Mouse (Mus musculus) NIH3T3 (cell line): ENCODE results near the gene Prss57.

Source experiments
- DNase-seq: peaks from one replicate; pipeline ENCODE4 v3.0.0-alpha.2; 2012; ENCODE audit warnings: low read depth

Gene Prss57

DNA sequence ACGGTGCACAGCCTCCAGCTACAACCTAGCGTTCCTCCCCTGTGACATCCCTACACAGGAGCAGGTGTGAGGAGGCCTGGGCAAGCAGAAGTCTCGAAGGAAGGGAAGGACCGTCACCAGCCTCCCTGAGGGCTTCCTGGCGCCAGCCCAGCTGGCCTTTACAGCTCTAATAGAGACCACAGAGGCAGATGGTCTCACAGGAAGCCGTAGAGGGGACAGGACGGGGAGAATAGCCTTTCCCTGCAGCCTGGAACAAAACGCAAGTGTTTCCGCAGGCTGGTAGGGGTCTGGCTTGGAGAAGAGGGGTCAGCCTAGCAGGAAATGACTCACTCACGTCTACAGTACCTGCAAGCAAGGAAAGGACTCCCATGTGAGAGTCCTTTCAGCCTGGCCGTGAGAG is 17.1 kb upstream of the Prss57 start:
- DNase-seq: no peak

GRCm38 (mm10) chr10:79806972-79807371 is 16.2 kb upstream of the Prss57 start:
- DNase-seq: peak; percentile 35

DNA sequence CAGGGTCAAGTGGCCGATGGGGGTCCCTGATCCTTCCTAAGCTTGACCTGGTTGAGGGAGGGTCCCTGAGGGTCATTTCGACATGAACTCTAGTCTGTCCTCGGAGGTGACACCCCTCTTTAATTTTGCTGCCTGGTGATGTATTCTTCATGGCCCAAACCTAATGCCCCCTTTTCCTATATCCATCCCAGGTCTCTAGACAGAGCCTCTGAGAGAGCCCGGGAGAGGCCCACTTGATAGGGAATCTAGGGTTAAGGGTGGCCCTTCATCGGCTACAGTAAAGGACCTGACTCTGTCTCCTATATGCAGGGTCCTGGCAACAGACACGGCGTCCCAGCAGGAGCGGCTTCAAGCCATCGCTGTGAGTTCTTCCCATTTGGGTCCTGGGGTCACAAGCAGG is 15.6 kb upstream of the Prss57 start:
- no peak for DNase-seq

- DNase-seq: no peak
These were observed 14.9 kb upstream of the Prss57 start for GRCm38 (mm10) chr10:79805636-79806035.

DNA sequence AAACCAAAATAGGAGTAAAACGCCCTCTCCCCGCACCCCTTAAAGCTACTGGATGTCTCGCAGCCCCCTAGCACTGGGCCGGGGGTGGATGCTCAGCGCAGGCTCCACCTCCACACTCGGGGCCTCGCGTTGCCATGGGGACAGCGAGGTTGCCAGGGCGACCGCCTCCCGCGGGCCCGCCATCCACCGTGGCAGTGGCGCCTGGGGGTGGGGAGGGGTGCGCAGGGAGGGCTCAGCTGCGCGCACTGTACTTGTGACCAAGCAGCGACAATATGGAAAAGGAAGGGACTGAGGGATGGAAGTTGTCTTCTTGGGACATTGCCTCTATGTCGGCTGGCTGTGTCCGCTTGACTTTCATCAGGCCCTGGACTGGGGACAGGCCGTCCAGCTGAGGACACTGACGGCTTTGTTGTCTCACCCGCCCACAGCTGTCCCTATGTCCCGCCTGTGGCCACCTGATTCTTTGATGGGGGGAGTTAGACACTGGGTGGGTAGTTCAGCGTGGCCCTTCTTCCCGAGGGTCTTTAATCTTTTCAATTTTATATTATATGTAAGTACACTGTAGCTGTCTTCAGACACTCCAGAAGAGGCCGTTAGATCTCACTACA is 13.1 kb upstream of the Prss57 start:
- DNase-seq: no peak

- DNase-seq: peak; percentile 90
These were observed 11.7 kb upstream of the Prss57 start for GRCm38 (mm10) chr10:79802331-79802971.

GRCm38 (mm10) chr10:79801837-79802236 is 11.1 kb upstream of the Prss57 start:
- peak; percentile 60 for DNase-seq

DNA sequence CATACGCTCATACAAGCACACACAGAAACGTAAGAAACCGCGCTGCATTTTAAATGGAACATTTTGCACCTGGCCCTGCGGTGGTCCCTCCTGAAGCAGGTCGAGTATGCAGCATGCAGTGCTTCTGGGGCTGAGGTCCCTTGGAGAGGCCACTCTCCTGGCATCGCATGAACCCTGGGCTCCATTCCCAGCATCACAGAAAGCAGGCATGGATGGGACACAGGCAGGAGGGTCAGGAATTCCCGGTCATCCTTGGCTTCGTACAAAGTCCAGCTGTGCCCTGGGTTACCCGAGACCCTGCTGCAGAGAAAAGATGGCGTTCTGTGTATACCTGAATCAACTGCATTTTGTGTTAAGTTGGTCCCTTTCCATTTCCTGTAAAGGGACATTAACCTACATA is 9.7 kb upstream of the Prss57 start:
- DNase-seq: no peak

DNA sequence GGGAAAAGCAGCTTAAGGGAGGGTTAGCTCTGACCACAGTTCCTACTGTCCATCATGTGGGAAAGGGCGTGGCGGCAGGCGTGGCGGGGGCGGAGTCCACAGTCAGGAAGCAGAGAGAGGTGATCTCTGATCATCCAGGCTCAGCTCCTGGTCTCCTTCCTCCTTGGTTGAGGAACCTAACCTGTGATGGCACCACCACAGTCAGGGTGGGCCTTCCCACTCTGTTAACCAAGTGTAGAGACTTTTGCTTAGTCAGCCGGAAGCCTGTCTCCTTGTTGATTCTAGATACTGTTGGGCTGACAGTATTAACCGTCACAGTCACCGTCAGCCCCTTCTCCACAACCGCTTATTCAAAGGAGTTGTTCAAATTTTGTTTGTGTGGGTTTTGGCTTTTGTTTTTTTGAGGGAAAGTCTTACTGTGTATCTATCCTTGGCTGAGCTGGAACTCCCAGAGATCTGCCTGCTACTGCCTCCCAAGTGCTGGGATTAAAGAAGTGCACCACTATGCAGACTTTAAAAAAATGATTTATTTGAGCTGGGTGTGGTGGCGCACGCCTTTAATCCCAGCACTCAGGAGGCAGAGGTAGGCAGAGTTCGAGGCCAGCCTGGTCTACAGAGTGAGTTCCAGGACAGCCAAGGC is 7.6 kb upstream of the Prss57 start:
- DNase-seq: no peak

GRCm38 (mm10) chr10:79797326-79797725 is 6.6 kb upstream of the Prss57 start:
- DNase-seq: no peak

DNA sequence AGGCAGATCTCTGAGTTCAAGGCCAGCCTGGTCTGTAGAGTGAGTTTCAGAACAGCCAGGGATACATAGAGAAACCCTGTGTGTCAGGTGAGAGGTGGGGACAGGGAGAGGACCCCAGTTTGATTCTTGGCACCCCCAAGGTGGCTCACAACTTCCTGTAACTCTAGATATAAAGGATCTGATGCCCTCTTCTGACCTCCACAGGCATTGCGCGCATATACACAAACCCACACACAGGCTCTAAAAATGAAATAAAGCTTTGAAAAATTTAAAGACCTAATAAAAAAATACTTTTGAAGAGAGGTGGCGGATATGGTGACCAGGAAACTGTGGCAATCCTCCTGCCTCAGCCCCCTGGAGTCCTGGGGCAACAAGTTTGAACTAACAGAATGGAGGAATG is 5.1 kb upstream of the Prss57 start:
- DNase-seq: no peak

- DNase-seq: peak; percentile 47
These were observed 3.8 kb upstream of the Prss57 start for GRCm38 (mm10) chr10:79794491-79794931.

GRCm38 (mm10) chr10:79793738-79794490 is 3.2 kb upstream of the Prss57 start:
- peak; percentile 53 for DNase-seq

- DNase-seq: peak; percentile 93
These were observed 2.4 kb upstream of the Prss57 start, which contains the start of gene Palm for GRCm38 (mm10) chr10:79793051-79793737. Gene Palm, plus strand, starts transcription at chr10:79793572.

- no peak for DNase-seq
These were observed 1.7 kb upstream of the Prss57 start for GRCm38 (mm10) chr10:79792339-79793040.

GRCm38 (mm10) chr10:79789581-79789980 is 1.2 kb downstream of the Prss57 start:
- no peak for DNase-seq

DNA sequence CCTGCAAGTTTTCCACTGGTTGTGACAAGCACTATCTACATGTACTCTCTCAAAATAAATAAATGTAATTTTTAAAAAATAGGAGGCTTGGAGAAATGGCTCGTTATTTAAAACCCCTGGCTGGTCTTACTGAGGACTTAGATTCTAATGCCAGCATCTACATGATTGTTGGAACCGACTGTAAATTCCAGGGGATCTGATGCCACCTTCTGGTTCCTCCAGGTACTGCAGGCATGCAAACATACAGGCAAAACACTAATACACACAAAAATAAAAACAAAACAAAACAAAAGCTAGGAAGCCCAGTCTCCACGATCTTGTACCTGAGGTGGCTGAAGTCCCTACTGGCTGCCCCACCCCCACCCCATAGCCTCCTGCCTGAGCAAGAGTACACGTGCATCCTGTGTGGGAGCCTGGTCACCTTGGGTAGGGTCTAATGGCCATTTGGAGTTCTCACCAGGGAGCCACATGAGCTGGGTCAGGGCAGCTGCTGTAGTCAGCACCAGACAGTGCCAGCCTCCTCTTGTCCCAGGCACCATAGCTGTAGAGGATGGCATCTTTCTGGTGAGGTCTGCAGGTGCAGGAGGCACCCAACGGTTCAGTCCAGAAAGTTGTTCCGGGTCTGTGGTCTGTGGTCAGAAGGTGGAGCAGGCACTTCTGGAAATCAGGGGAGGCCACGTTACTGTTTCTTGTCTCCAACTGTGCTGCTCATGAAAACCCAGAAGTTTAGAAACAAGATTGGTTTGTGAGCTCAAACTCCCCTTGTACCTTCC is 2.2 kb downstream of the Prss57 start:
- peak; percentile 92 for DNase-seq

- DNase-seq: peak; percentile 71
These were observed 6.6 kb downstream of the Prss57 start for GRCm38 (mm10) chr10:79783920-79784800.

DNA sequence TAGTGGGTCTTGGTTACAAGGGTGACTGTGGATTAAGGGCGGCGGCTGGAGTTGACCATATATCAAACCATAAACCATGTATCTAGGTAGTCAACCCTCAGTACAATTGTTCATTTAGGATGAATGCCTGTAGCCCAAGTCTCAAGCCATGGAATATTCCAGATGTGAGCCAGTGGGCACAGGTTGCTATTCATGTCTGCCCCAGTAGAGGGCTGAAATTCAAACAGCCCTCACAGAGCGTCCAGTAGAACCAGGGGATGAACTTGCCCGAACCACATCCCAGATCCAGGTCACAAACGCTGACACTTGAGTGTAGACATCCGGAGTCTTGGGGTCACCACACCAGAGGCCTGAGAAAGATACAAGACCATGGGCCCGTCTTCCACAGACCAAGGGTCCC is 7.7 kb downstream of the Prss57 start:
- DNase-seq: peak; percentile 71

DNA sequence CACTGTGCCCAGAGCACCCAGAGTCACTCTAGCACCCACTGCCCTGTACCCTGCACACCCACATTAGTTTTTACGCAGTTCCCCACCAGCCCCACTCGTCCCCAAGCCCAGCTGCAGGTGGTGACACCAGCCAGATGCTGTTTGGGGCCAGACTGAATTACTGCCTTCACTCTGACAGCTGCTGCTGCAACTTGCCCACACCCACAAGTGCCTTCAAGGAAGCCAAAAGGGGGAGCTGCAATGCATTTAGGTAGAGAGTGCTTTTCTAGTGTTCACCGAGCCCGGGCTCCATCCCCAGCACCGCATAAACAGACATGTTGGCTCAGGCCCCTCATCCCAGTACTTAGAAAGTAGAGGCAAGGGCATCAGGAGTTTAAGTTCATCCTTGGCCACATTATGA is 8.8 kb downstream of the Prss57 start:
- no peak for DNase-seq
